In the genomic region with DNA sequence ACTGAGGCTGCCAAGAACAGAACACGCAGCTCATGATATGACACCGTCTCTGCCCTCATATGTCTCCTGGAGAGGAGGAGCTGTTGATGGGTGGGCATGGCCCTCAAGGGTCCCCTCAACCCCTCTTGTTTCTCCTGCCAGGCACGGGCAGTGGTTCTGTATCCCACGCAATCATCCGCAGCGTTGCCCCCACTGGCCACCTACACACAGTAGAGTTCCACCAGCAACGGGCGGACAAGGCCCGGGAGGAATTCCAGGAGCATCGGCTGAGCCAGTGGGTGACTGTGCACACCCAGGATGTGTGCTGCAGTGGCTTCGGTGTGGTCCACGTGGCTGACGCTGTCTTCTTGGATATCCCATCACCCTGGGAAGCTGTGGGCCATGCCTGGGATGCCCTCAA, we compare ENCODE assay signal across 17 mouse cellular contexts. TPM values are rescaled to one million over a fixed set of nuclear protein-coding genes. Genes with fewer than 3 reads are reported as not detected.
DNase-seq lines count a peak whose midpoint lies in the region; ATAC-seq and TF ChIP-seq lines count a peak whose summit lies in the region.
"Had no signal": no experiment of that assay in that cellular context is flagged by ENCODE, and none has a peak within 500 bp of the region (broad histone marks: within the 10 kb centered on the region; RNA-seq: fewer than 3 reads in every experiment).

No protein-coding gene starts in this region.

- 92% methylated on average over 13 of the region's 13 CpGs for WGBS in forebrain, embryonic 12.5 days
- 93% methylated on average over 13 of the region's 13 CpGs for WGBS in forebrain, embryonic 16.5 days
- 88% methylated on average over 13 of the region's 13 CpGs for WGBS in liver, embryonic 13.5 days (ENCODE audit: insufficient replicate concordance)
- 84% methylated on average over 13 of the region's 13 CpGs for WGBS in liver, postnatal 0 days (ENCODE audit: insufficient replicate concordance)
- 93% methylated on average over 13 of the region's 13 CpGs for WGBS in intestine, embryonic 14.5 days
- WGBS in stomach, embryonic 16.5 days = 90% methylated on average over 13 of the region's 13 CpGs

- peaks cover under 1% of the 10 kb centered on the region; the same call in 1 of the 2 replicates for H3K27me3 ChIP-seq in forebrain, embryonic 12.5 days
- H3K27me3 ChIP-seq in forebrain, embryonic 16.5 days (replicated peaks; ENCODE audit: control insufficient read depth, insufficient read depth, low read length) = no peaks in the 10 kb centered on the region
- 0 out of 2 replicates have a peak, but pooled peaks cover 5% of the 10 kb centered on the region for H3K27me3 ChIP-seq in liver, embryonic 13.5 days
- no peaks in the 10 kb centered on the region for H3K27me3 ChIP-seq in liver, postnatal 0 days (ENCODE audit: insufficient read depth, low read length)
- no peaks in the 10 kb centered on the region for H3K27me3 ChIP-seq in intestine, embryonic 14.5 days (replicated peaks; ENCODE audit: control insufficient read depth, insufficient read depth, low read length)
- no peaks in the 10 kb centered on the region for H3K27me3 ChIP-seq in stomach, embryonic 16.5 days (ENCODE audit: control insufficient read depth, insufficient read depth, low read length)
- H3K27me3 ChIP-seq: forebrain, embryonic 13.5 days; neural tube, embryonic 13.5 days had no signal

- H3K36me3 ChIP-seq in forebrain, embryonic 12.5 days (replicated peaks) = peaks cover 42% of the 10 kb centered on the region
- no peaks in the 10 kb centered on the region for H3K36me3 ChIP-seq in forebrain, embryonic 16.5 days (ENCODE audit: control insufficient read depth, insufficient read depth)
- H3K36me3 ChIP-seq in liver, embryonic 13.5 days = peaks cover 44% of the 10 kb centered on the region
- H3K36me3 ChIP-seq in liver, postnatal 0 days (replicated peaks; ENCODE audit: insufficient read depth, low read length) = peaks cover 3% of the 10 kb centered on the region; the same call in 1 of the 2 replicates
- peaks cover 18% of the 10 kb centered on the region; the same call in 1 of the 2 replicates for H3K36me3 ChIP-seq in intestine, embryonic 14.5 days (ENCODE audit: control insufficient read depth, insufficient read depth, low read length)
- H3K36me3 ChIP-seq in stomach, embryonic 16.5 days (ENCODE audit: control insufficient read depth, insufficient read depth, low read length) = 0 out of 2 replicates have a peak, but pooled peaks cover 4% of the 10 kb centered on the region

- no peak overlapping the region for H3K4me2 ChIP-seq in forebrain, embryonic 12.5 days
- H3K4me2 ChIP-seq in forebrain, embryonic 16.5 days (ENCODE audit: low read length) = no peak overlapping the region
- no peak overlapping the region for H3K4me2 ChIP-seq in liver, embryonic 13.5 days
- no peak overlapping the region for H3K4me2 ChIP-seq in liver, postnatal 0 days (ENCODE audit: low read depth, low read length)
- no peak overlapping the region for H3K4me2 ChIP-seq in intestine, embryonic 14.5 days (ENCODE audit: low read length)
- no peak overlapping the region for H3K4me2 ChIP-seq in stomach, embryonic 16.5 days (ENCODE audit: low read depth, low read length)
- H3K4me2 ChIP-seq: forebrain, embryonic 13.5 days; kidney, embryonic 15.5 days; limb, embryonic 12.5 days; midbrain, embryonic 11.5 days; neural tube, embryonic 13.5 days had no signal

- DNase-seq in liver, embryonic 13.5 days = no peak
- DNase-seq in liver, postnatal 0 days = no peak
- DNase-seq in intestine, embryonic 14.5 days (ENCODE audit: low spot score) = no peak
- DNase-seq in T-cell, adult 2 months (ENCODE audit: low spot score) = no peak
- DNase-seq: adrenal gland, postnatal 36 days; heart, adult 11 months; lung, postnatal 36 days; thymus, postnatal 25 days had no signal

- no peak for ATAC-seq in forebrain, embryonic 12.5 days (ENCODE audit: low FRiP score)
- no peak for ATAC-seq in forebrain, embryonic 16.5 days
- ATAC-seq in liver, embryonic 13.5 days (ENCODE audit: low read depth) = no peak
- ATAC-seq in liver, postnatal 0 days = no peak
- ATAC-seq in intestine, embryonic 14.5 days (replicated peaks; ENCODE audit: low FRiP score, low TSS enrichment, low read depth) = no peak
- ATAC-seq in stomach, embryonic 16.5 days (ENCODE audit: insufficient read depth, low FRiP score) = no peak
- ATAC-seq: forebrain, embryonic 13.5 days had no signal

- no peak for TF ChIP-seq EP300 in liver, postnatal 0 days (IDR thresholded peaks at IDR 0.05; ENCODE audit: low read depth)

- no peaks in the 10 kb centered on the region for H3K9me3 ChIP-seq in forebrain, embryonic 12.5 days
- H3K9me3 ChIP-seq in forebrain, embryonic 16.5 days (ENCODE audit: control insufficient read depth, low read length) = no peaks in the 10 kb centered on the region
- no peaks in the 10 kb centered on the region for H3K9me3 ChIP-seq in liver, embryonic 13.5 days (replicated peaks)
- H3K9me3 ChIP-seq in liver, postnatal 0 days (ENCODE audit: low read length) = no peaks in the 10 kb centered on the region
- H3K9me3 ChIP-seq in intestine, embryonic 14.5 days (ENCODE audit: control insufficient read depth, low read length) = no peaks in the 10 kb centered on the region
- H3K9me3 ChIP-seq in stomach, embryonic 16.5 days (replicated peaks; ENCODE audit: control insufficient read depth, low read length) = no peaks in the 10 kb centered on the region
- H3K9me3 ChIP-seq: forebrain, embryonic 13.5 days; kidney, embryonic 15.5 days; limb, embryonic 12.5 days; neural tube, embryonic 13.5 days had no signal

- TF ChIP-seq CTCF in liver, postnatal 0 days (IDR thresholded peaks at IDR 0.05; ENCODE audit: low read depth) = no peak

- H3K4me1 ChIP-seq in forebrain, embryonic 12.5 days = peaks cover 24% of the 10 kb centered on the region
- peaks cover 19% of the 10 kb centered on the region for H3K4me1 ChIP-seq in forebrain, embryonic 16.5 days (replicated peaks; ENCODE audit: control insufficient read depth, insufficient read depth, low read length)
- peaks cover 38% of the 10 kb centered on the region for H3K4me1 ChIP-seq in liver, embryonic 13.5 days (replicated peaks)
- peaks cover 19% of the 10 kb centered on the region for H3K4me1 ChIP-seq in liver, postnatal 0 days (ENCODE audit: insufficient read depth)
- peaks cover 33% of the 10 kb centered on the region for H3K4me1 ChIP-seq in intestine, embryonic 14.5 days (replicated peaks; ENCODE audit: control insufficient read depth, insufficient read depth, low read length)
- peaks cover 33% of the 10 kb centered on the region for H3K4me1 ChIP-seq in stomach, embryonic 16.5 days (ENCODE audit: control insufficient read depth, insufficient read depth, low read length)

- 0 out of 2 replicates have a peak overlapping the region, but pooled peaks have one; percentile 25 for H3K9ac ChIP-seq in forebrain, embryonic 12.5 days
- H3K9ac ChIP-seq in forebrain, embryonic 16.5 days (replicated peaks; ENCODE audit: low read depth, low read length) = no peak overlapping the region
- H3K9ac ChIP-seq in liver, embryonic 13.5 days = 0 out of 2 replicates have a peak overlapping the region, but pooled peaks have one; percentile 13
- H3K9ac ChIP-seq in liver, postnatal 0 days (replicated peaks) = no peak overlapping the region
- no peak overlapping the region for H3K9ac ChIP-seq in intestine, embryonic 14.5 days (ENCODE audit: low read length)
- no peak overlapping the region; the same call in 1 of the 2 replicates for H3K9ac ChIP-seq in stomach, embryonic 16.5 days (ENCODE audit: low read length)
- H3K9ac ChIP-seq: forebrain, embryonic 13.5 days; kidney, embryonic 15.5 days; limb, embryonic 12.5 days; liver, embryonic 14.5 days; neural tube, embryonic 13.5 days had no signal

- H3K4me3 ChIP-seq in forebrain, embryonic 12.5 days (replicated peaks) = no peak overlapping the region
- no peak overlapping the region for H3K4me3 ChIP-seq in forebrain, embryonic 16.5 days (replicated peaks; ENCODE audit: low read length)
- no peak overlapping the region for H3K4me3 ChIP-seq in liver, embryonic 13.5 days (replicated peaks)
- no peak overlapping the region for H3K4me3 ChIP-seq in liver, postnatal 0 days (ENCODE audit: low read depth, low read length)
- no peak overlapping the region for H3K4me3 ChIP-seq in intestine, embryonic 14.5 days (ENCODE audit: low read depth, low read length)
- no peak overlapping the region for H3K4me3 ChIP-seq in stomach, embryonic 16.5 days (replicated peaks; ENCODE audit: low read length)
- H3K4me3 ChIP-seq: forebrain, embryonic 13.5 days; kidney, embryonic 15.5 days; limb, embryonic 12.5 days; neural tube, embryonic 13.5 days had no signal

- H3K27ac ChIP-seq in forebrain, embryonic 12.5 days = no peak overlapping the region
- no peak overlapping the region for H3K27ac ChIP-seq in forebrain, embryonic 16.5 days (ENCODE audit: low read length)
- no peak overlapping the region for H3K27ac ChIP-seq in liver, embryonic 13.5 days
- H3K27ac ChIP-seq in liver, postnatal 0 days (ENCODE audit: low read depth) = no peak overlapping the region
- peak overlapping the region; percentile 71; the same call in 1 of the 2 replicates for H3K27ac ChIP-seq in intestine, embryonic 14.5 days (ENCODE audit: low read depth)
- peak overlapping the region; percentile 89 for H3K27ac ChIP-seq in stomach, embryonic 16.5 days (ENCODE audit: low read length)
- H3K27ac ChIP-seq: forebrain, embryonic 13.5 days; kidney, embryonic 15.5 days; limb, embryonic 12.5 days; liver, embryonic 14.5 days; neural tube, embryonic 13.5 days had no signal

RNA-seq across cellular contexts. Expression of a gene that starts 2.8 kb away (rescaled TPM):
- 15.4 and 16.7 TPM in 2 replicates for polyA plus RNA-seq in forebrain, embryonic 12.5 days (2016; fragmentation: Nextera tagmentation; extraction: Ambion mirVana)
- polyA plus RNA-seq in forebrain, embryonic 16.5 days (2015; fragmentation: Nextera tagmentation; extraction: Ambion mirVana) = 9.8 and 12.6 TPM in 2 replicates
- 13.2 and 14.7 TPM in 2 replicates for polyA plus RNA-seq in liver, embryonic 13.5 days (2015; fragmentation: Nextera tagmentation; extraction: Ambion mirVana)
- 4.3 and 5.7 TPM in 2 replicates for polyA plus RNA-seq in liver, postnatal 0 days (2015; fragmentation: Nextera tagmentation; extraction: Ambion mirVana)
- 9.9 and 13.1 TPM in 2 replicates for polyA plus RNA-seq in intestine, embryonic 14.5 days (2014; fragmentation: Nextera tagmentation; extraction: Ambion mirVana)
- 9.7 and 10.4 TPM in 2 replicates for polyA plus RNA-seq in stomach, embryonic 16.5 days (2015; fragmentation: Nextera tagmentation; extraction: Ambion mirVana)

RNA-seq across cellular contexts. Expression of a gene that starts 8.5 kb away (rescaled TPM):
- polyA plus RNA-seq in forebrain, embryonic 12.5 days (2016; fragmentation: Nextera tagmentation; extraction: Ambion mirVana) = 2,395 and 2,485 TPM in 2 replicates
- polyA plus RNA-seq in forebrain, embryonic 16.5 days (2015; fragmentation: Nextera tagmentation; extraction: Ambion mirVana) = 1,407 and 1,413 TPM in 2 replicates
- 42.2 and 45.1 TPM in 2 replicates for polyA plus RNA-seq in liver, embryonic 13.5 days (2015; fragmentation: Nextera tagmentation; extraction: Ambion mirVana)
- polyA plus RNA-seq in liver, postnatal 0 days (2015; fragmentation: Nextera tagmentation; extraction: Ambion mirVana) = 28.1 and 32.7 TPM in 2 replicates
- polyA plus RNA-seq in intestine, embryonic 14.5 days (2014; fragmentation: Nextera tagmentation; extraction: Ambion mirVana) = 787 and 806 TPM in 2 replicates
- 698 and 764 TPM in 2 replicates for polyA plus RNA-seq in stomach, embryonic 16.5 days (2015; fragmentation: Nextera tagmentation; extraction: Ambion mirVana)

RNA-seq across cellular contexts. Expression of a gene that starts 32.4 kb away (rescaled TPM):
- 59.0 and 62.7 TPM in 2 replicates for polyA plus RNA-seq in forebrain, embryonic 12.5 days (2016; fragmentation: Nextera tagmentation; extraction: Ambion mirVana)
- 70.8 and 71.5 TPM in 2 replicates for polyA plus RNA-seq in forebrain, embryonic 16.5 days (2015; fragmentation: Nextera tagmentation; extraction: Ambion mirVana)
- polyA plus RNA-seq in liver, embryonic 13.5 days (2015; fragmentation: Nextera tagmentation; extraction: Ambion mirVana) = 22.4 and 23.1 TPM in 2 replicates
- polyA plus RNA-seq in liver, postnatal 0 days (2015; fragmentation: Nextera tagmentation; extraction: Ambion mirVana) = 16.7 TPM in 2 replicates
- polyA plus RNA-seq in intestine, embryonic 14.5 days (2014; fragmentation: Nextera tagmentation; extraction: Ambion mirVana) = 52.4 and 54.6 TPM in 2 replicates
- 49.3 and 51.6 TPM in 2 replicates for polyA plus RNA-seq in stomach, embryonic 16.5 days (2015; fragmentation: Nextera tagmentation; extraction: Ambion mirVana)

RNA-seq across cellular contexts. Expression of a gene that starts 32.4 kb away (rescaled TPM):
- 55.0 and 56.0 TPM in 2 replicates for polyA plus RNA-seq in forebrain, embryonic 12.5 days (2016; fragmentation: Nextera tagmentation; extraction: Ambion mirVana)
- 47.2 and 48.3 TPM in 2 replicates for polyA plus RNA-seq in forebrain, embryonic 16.5 days (2015; fragmentation: Nextera tagmentation; extraction: Ambion mirVana)
- polyA plus RNA-seq in liver, embryonic 13.5 days (2015; fragmentation: Nextera tagmentation; extraction: Ambion mirVana) = 28.8 and 30.6 TPM in 2 replicates
- 21.5 and 22.1 TPM in 2 replicates for polyA plus RNA-seq in liver, postnatal 0 days (2015; fragmentation: Nextera tagmentation; extraction: Ambion mirVana)
- 57.1 and 58.2 TPM in 2 replicates for polyA plus RNA-seq in intestine, embryonic 14.5 days (2014; fragmentation: Nextera tagmentation; extraction: Ambion mirVana)
- 43.0 and 47.0 TPM in 2 replicates for polyA plus RNA-seq in stomach, embryonic 16.5 days (2015; fragmentation: Nextera tagmentation; extraction: Ambion mirVana)

Comparison
In these comparisons a context has a peak if more than half of its experiments do, and no peak if none do; other contexts are left out.
1. H3K9ac ChIP-seq: peak in forebrain, embryonic 12.5 days (single experiment) and liver, embryonic 13.5 days (single experiment); none in forebrain, embryonic 16.5 days (single experiment), liver, postnatal 0 days (single experiment), intestine, embryonic 14.5 days (single experiment) and stomach, embryonic 16.5 days (single experiment).
2. H3K27ac ChIP-seq: peak in intestine, embryonic 14.5 days (single experiment) and stomach, embryonic 16.5 days (single experiment); none in forebrain, embryonic 12.5 days (single experiment), forebrain, embryonic 16.5 days (single experiment), liver, embryonic 13.5 days (single experiment) and liver, postnatal 0 days (single experiment).
3. RNA of a gene that starts 8.5 kb away (polyA plus RNA-seq): 2,395 to 2,485 TPM in forebrain, embryonic 12.5 days, 1,407 to 1,413 TPM in forebrain, embryonic 16.5 days, 787 to 806 TPM in intestine, embryonic 14.5 days and 698 to 764 TPM in stomach, embryonic 16.5 days; 42.2 to 45.1 TPM in liver, embryonic 13.5 days and 28.1 to 32.7 TPM in liver, postnatal 0 days; every median in the first group is over 10 times any median in the second.